Mouse (Mus musculus): ENCODE measurements at regions not wholly inside any gene's neighbourhood (a gene's known extent, or its start where the extent isn't known, plus 50 kb on each side); places are given as distances from the start of the nearest gene placed in this dataset.

GRCm38 (mm10) chr15:70489548-70489947, 3344.8 kb upstream of the Gm6569 start:
- no peak for DNase-seq (ENCODE audit: extremely low read depth, low read depth, low spot score)

DNA sequence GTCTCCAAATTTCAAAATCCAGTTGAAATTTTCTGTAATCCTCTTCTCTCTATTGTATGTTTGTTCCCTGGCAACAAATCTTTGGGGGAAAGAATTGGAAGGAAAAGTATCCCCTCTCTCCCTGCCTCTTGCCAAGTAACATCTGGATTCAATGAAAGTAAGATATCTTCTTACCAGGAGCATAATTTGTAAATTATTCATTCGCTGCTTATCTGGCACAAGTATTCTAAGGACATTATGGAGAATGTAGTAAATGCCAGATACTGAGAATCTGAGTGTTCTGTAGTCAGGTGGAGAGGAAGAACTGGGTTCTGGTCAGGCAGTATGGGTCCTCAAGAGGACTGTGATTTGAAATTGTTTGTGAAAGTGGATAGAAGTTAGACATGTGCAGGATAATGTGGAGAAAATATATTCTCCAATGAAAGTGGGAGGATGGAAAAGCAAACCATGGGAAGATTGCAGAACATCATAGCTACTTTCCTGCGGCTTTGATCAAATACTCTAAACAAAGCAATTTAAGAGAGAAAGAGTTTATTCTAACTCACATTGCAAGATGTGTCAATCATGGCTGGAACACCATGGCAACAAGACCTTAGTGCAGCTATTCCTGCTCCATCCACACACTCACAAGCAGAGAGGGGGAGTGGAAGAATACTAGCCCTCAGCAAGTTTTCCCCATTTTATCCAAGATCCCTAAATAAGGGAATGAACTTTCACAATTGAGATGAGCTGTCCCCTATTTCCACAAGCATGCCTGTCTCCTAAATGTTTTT, 3327.1 kb upstream of the Gm6569 start:
- no peak for DNase-seq (ENCODE audit: extremely low read depth, low read depth, low spot score)

DNA sequence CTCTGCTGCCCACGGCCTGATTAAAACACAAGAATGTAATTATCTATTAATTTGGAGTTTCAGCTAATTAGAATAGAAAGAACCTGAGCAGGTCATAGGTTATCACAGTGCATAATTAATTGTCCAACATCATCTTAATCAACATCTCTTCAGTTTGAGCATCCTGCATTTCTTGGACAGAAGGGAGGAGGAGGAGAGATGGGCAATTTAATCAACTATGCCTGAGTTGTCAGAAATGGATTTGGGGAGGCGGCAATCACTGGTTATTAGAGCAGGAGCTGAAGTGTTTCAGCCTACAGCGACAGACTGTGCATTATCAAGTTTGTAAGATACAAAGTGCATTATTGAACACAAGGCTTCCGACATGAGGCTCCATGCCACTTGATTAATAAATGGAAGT, 3313.8 kb upstream of the Gm6569 start:
- no peak for DNase-seq (ENCODE audit: extremely low read depth, low read depth, low spot score)

DNA sequence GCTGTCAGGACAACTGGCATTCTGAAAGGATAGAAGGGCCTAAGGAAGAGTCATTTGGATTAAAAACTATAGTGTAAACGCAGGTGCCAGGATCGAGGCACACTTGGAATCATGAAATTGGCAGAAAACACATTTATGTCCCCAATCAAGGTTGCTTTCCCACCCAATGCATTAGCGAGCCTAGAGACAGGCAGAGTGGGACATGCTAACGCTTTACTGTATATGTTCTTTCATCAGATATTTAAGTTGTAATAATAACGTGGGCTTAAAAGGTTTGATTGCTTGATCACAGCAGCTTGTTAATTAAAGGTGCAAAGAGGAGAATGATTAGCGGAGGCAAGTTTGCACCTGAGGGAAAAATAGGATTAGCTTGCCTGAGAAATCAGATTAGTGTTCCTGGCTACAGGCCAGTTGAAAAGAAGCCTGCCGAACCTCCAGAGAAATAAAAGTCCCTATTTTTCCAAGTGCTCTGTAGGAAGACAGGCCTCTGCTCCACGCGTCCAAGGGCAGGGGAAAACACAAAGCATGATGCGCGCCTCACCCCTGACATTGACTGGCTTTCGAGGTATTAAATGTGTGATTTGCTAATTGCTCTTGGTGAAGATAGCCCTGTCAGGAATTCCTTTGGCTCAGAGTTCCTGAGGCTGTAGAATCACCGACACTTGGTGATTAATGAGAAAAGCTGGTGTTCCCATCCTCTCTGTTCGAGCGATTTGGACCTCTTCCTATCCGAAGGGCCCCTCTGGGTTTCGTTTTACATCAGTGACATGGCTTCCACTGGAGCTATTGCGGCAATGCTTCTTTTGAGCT, 3279.4 kb upstream of the Gm6569 start:
- peak; percentile 4 for DNase-seq (ENCODE audit: extremely low read depth, low read depth, low spot score)

DNA sequence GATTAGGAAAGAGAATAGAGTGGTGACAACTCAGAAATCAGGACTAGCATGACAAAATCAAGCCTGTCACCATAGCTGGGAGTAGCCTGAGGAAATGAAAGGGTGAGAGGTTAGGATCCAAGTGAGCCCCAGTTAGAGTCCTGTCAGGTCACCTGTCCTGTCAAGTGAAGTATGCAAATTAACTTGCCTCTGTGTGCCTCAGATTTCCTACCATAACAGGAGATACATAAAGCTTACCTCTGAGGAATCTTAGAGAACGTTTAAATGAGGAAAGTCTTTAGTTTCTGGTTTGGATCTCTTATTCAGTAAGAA, 3278.8 kb upstream of the Gm6569 start:
- no peak for DNase-seq (ENCODE audit: extremely low read depth, low read depth, low spot score)

DNA sequence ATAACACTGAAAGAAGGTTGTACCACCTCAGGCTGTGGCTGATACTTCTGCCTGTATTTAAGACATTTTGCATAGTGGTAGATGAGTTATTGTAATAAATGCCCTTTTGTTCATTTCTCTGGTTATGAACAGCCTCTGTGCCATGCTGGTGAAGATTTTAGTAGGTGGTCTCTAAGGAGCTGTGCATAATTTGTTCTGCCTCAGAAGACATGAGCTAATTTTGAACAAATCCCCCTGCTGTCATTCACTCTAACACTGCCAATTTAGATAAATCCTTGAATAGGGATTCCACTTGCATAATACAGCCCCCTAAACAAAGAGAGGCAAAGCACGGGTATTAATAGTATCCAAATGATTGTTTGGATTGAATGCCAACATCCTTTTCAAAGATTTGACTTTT, 3240.1 kb upstream of the Gm6569 start:
- no peak for DNase-seq (ENCODE audit: extremely low read depth, low read depth, low spot score)

- DNase-seq (ENCODE audit: extremely low read depth, low read depth, low spot score): no peak
Observed at GRCm38 (mm10) chr15:70600762-70601489, 3233.4 kb upstream of the Gm6569 start.

DNA sequence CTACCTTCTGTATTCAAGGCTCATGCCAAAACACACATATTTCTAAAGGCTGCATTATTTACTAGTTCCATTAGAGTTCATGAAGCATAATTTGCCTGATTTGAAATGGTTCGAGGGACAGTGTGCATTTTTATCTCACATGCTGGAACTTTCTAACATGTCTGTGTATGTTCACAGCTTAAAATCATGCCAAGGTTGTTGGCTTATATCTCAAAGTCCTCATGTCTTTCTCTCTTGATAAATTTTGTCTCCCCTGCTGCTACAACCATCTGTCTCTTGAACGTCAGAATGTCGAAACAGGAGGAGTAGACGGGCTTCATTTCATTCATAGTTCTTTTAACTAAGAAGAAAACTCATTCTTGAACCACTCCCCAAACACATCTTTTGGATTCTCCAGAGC, 3229.1 kb upstream of the Gm6569 start:
- DNase-seq (ENCODE audit: extremely low read depth, low read depth, low spot score): no peak

DNA sequence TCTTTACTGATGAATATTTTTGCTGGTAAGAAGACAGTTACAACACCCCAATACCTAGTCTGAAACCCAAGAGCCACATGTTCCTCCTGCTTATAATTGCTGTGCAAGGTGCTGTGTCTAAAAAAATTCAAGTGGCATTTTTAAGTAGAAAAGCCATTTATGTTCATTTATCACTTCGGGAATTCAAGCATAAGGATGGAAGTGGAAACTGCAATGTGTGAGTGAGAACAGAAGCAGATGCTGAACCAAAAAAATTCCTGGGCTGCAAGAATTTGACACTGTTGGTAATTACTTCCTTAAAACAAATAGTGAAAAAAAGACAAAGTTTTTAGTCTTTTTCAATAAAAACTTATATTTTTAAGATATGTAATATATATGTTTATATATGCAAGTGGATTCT, 3227.5 kb upstream of the Gm6569 start:
- DNase-seq (ENCODE audit: extremely low read depth, low read depth, low spot score): no peak

- DNase-seq (ENCODE audit: extremely low read depth, low read depth, low spot score): no peak
Observed at GRCm38 (mm10) chr15:70618131-70618674, 3216.2 kb upstream of the Gm6569 start.

DNA sequence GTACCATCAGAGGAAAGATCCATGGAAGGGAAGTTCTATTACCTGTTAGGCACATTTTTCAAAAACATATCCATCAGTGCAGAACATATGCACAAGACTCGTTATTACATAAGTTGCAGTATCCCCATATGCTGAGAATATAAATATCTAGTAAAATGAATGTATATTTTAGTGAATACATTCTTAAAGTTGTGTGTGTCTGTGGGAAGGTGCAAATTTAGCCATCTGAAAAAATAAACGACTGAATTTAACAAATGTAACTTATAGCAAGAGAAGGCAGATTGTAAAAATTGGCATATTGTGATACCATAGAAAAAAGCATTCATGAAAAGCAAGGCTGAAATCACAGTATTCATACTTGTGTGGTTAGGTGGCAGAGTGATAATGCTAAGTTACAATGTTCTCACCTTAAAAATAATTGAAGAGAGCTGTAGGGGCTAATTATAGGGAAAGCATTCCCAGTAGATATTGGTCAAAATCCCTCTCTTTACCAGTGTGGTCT, 3193.3 kb upstream of the Gm6569 start:
- DNase-seq (ENCODE audit: extremely low read depth, low read depth, low spot score): no peak

GRCm38 (mm10) chr15:70644447-70645202, 3189.7 kb upstream of the Gm6569 start:
- DNase-seq (ENCODE audit: extremely low read depth, low read depth, low spot score): no peak

- no peak for DNase-seq (ENCODE audit: extremely low read depth, low read depth, low spot score)
Observed at GRCm38 (mm10) chr15:70675549-70675948, 3158.8 kb upstream of the Gm6569 start.

DNA sequence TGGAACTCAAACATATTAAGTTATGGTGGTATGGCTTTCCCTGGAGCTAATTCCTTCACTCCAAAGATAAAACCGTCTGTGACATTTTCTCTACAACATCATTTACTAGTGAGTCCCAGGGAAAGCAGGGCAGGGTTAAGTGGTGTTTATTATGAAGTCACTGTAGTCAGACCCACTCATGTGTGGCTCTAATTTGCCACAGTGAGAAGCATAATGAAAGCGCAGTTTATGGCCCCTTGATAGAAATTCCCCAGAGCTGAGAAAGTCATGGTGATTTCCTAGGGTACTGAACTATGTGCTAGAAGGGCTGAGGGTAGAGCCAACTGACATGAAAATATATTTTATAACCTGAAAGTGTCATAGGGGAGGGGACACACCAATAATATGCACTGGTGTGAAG, 3129.8 kb upstream of the Gm6569 start:
- no peak for DNase-seq (ENCODE audit: extremely low read depth, low read depth, low spot score)

DNA sequence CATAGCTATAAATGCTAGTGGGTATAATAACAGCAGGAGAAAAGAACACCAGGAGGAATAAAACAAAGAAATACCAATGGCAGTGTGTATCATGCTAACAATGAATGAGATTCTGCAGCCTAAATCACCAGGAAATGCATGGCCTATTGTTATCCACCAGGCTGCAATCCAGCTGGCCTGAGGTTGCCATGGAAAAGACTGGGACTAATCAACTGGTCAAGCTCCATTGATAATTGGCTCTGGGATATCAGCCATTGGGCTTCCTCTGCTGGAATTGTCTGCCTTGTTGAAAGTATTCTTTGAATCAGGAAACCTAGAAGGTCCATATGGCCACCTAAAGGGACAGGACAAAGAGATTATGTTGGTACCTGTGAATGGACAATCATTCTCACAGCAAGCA, 3120.6 kb upstream of the Gm6569 start:
- DNase-seq (ENCODE audit: extremely low read depth, low read depth, low spot score): no peak

GRCm38 (mm10) chr15:70727361-70727885, 3106.9 kb upstream of the Gm6569 start:
- DNase-seq (ENCODE audit: extremely low read depth, low read depth, low spot score): no peak

- DNase-seq (ENCODE audit: extremely low read depth, low read depth, low spot score): no peak
Observed at GRCm38 (mm10) chr15:70727956-70728355, 3106.4 kb upstream of the Gm6569 start.

GRCm38 (mm10) chr15:70744239-70744638, 3090.1 kb upstream of the Gm6569 start:
- no peak for DNase-seq (ENCODE audit: extremely low read depth, low read depth, low spot score)

DNA sequence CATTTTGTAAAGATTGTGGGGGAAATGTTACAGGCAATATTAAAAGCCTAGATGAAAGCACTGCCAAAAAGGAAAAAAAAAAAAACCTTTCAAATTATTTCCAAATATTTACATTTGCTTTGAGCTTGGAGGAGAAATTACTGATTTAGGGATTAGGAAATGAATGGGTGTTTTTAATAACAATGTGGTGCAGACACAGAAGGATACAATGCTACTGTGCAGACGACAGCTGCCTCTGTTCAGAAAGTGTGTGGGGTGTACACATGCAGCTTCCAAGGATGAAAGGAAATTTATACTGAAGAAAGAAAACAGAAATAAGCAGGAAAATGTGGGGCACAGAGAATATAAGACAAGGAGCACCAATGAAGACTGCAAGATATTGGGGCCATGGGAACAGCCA, 3070.3 kb upstream of the Gm6569 start:
- no peak for DNase-seq (ENCODE audit: extremely low read depth, low read depth, low spot score)

DNA sequence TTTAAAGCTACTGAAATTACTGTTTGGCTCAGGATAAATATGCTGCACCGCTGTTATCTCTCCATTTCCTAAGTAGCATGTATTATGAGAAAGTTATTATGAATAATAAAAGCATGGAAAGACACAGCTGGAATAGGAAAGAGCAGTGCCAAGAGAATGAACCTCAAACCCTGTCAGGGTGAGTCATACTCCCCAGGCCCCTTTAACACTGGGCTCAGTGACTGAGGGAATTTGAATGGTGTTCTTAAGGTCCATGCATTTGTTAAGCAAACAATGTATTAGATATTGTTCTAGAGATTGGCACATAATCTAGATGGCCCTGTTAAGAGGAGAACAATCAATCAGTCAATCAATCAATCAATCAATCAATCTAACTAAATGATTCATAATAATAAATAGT, 3069.8 kb upstream of the Gm6569 start:
- DNase-seq (ENCODE audit: extremely low read depth, low read depth, low spot score): no peak
